ENCODE assay signal across 8 mouse cellular contexts in the genomic region with DNA sequence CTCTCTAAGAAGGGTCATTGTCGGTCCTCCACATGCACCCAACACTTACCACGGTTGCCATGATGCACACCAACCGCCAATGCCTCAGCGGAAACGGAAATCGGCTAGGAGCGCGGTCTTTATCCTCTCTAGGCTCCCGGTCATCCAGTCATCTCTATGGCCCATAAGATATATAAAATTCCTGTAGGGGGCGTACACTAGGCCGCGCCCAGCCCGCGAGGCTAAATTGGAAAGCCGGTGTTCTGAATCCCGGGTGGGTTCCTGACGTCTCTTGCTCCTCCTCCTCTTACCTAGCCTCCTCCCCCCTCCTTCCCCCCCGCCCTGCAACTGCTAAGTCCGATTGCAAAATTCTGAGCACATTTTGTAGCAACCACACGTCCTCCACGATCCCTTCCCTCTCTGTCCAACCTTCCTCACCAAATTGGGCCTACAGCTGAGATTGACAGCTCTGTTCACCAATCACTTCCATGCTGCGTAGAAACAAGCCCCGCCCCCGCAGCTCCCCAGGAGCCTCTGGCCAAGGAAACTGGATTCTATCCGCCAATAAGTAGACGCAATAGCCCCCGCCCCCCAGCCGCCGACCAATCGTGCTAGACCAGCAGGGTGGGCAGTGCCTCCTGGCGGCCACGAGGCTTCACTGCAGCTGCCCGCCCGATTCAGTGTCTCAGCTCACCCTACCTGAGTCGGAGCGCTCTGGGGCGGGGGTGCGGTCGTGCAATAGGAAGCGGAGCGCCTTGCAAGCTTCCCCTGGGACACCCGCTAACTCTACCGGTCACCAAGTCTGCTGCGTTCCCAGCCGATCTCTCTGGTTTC. TPM values are rescaled to one million over a fixed set of nuclear protein-coding genes. Genes with fewer than 3 reads are reported as not detected.
DNase-seq lines count a peak whose midpoint lies in the region; ATAC-seq and TF ChIP-seq lines count a peak whose summit lies in the region.

A gene (plus strand): TSS at position 642 of the 813 bp plus-strand sequence.

- H3K4me3 ChIP-seq in MEL (ENCODE audit: control insufficient read depth in 1 of 2, insufficient read depth in 1 of 2, low read depth in 2 of 2, low read length in 2 of 2): peak within 1 kb of the TSS; percentile 90 to 97
- H3K4me3 ChIP-seq in cerebellum, adult 2 months (replicated peaks; ENCODE audit: insufficient read depth, low read depth, low read length): peak within 1 kb of the TSS; percentile 84
- peak within 1 kb of the TSS; percentile 79 for H3K4me3 ChIP-seq in forebrain, postnatal 0 days (ENCODE audit: low read depth, low read length)
- H3K4me3 ChIP-seq in lung, embryonic 15.5 days: peak within 1 kb of the TSS; percentile 79

- WGBS in cerebellum, adult 2 months: under 1% methylated on average over 45 of the region's 45 CpGs
- 1% methylated on average over 45 of the region's 45 CpGs for WGBS in forebrain, postnatal 0 days
- under 1% methylated on average over 45 of the region's 45 CpGs for WGBS in lung, embryonic 15.5 days

- peak within 1 kb of the TSS; percentile 90 for H3K27ac ChIP-seq in MEL (ENCODE audit: control insufficient read depth, low read depth, low read length)
- peak within 1 kb of the TSS; percentile 42 for H3K27ac ChIP-seq in cerebellum, adult 2 months (ENCODE audit: insufficient read depth, low read length)
- peak within 1 kb of the TSS; percentile 81 for H3K27ac ChIP-seq in forebrain, postnatal 0 days (ENCODE audit: low read depth, low read length)
- peak within 1 kb of the TSS; percentile 86 for H3K27ac ChIP-seq in lung, embryonic 15.5 days

- peak; percentile 97 for ATAC-seq in forebrain, postnatal 0 days
- ATAC-seq in lung, embryonic 15.5 days (ENCODE audit: borderline replicate concordance, extremely low read depth, low FRiP score, low TSS enrichment): peak; percentile 97

- peaks cover 0 to 9% of the 10 kb centered on the region in 2 experiments; a peak in 3 of 4 replicates for H3K4me1 ChIP-seq in MEL (ENCODE audit: control insufficient read depth in 1 of 2, insufficient read depth in 2 of 2, low read length in 2 of 2)
- peaks cover 28% of the 10 kb centered on the region for H3K4me1 ChIP-seq in cerebellum, adult 2 months (ENCODE audit: control insufficient read depth, insufficient read depth, low read length)
- peaks cover 19% of the 10 kb centered on the region for H3K4me1 ChIP-seq in forebrain, postnatal 0 days (ENCODE audit: insufficient read depth)
- peaks cover 40% of the 10 kb centered on the region for H3K4me1 ChIP-seq in lung, embryonic 15.5 days

- TF ChIP-seq EP300 in MEL (IDR thresholded peaks at IDR 0.05; ENCODE audit: low read depth in 1 of 2, low read length in 2 of 2): peak in 1 of 2 experiments; percentile 62; a peak in 2 of 4 replicates

- peak within 1 kb of the TSS; percentile 97 for H3K9ac ChIP-seq in MEL (ENCODE audit: control insufficient read depth, low read depth, low read length, poor library complexity, severe bottlenecking)
- peak within 1 kb of the TSS; percentile 72 for H3K9ac ChIP-seq in forebrain, postnatal 0 days
- peak within 1 kb of the TSS; percentile 90 for H3K9ac ChIP-seq in lung, embryonic 15.5 days

- peaks cover 50% of the 10 kb centered on the region for H3K79me2 ChIP-seq in MEL (ENCODE audit: control insufficient read depth, insufficient read depth, low read length, poor library complexity)

- peak; percentile 100 for DNase-seq in MEL (ENCODE audit: low read depth, low spot score)
- peak; percentile 100 for DNase-seq in cerebellum, adult 2 months
- peak; percentile 100 for DNase-seq in forebrain, postnatal 0 days
- peak; percentile 100 for DNase-seq in heart, postnatal 4 days
- DNase-seq in layer of hippocampus, adult 8-10 months (ENCODE audit: low spot score in 2 of 2): peak; percentile 100
- peak; percentile 100 for DNase-seq in ovary, adult 18-20 months (ENCODE audit: low spot score)
- DNase-seq in thymus, postnatal 0 days (ENCODE audit: low spot score): peak; percentile 100

- TF ChIP-seq CTCF in MEL (IDR thresholded peaks at IDR 0.05 in 2 of 3, conservative IDR thresholded peaks at IDR 0.05 in 1 of 3; ENCODE audit: control insufficient read depth in 1 of 3, insufficient read depth in 1 of 3, low read depth in 2 of 3, low read length in 3 of 3, poor library complexity in 1 of 3, severe bottlenecking in 1 of 3): peak; percentile 75 to 97 (median 93)
- peak; percentile 88 for TF ChIP-seq CTCF in cerebellum, adult 2 months (IDR thresholded peaks at IDR 0.05; ENCODE audit: borderline replicate concordance, insufficient read depth, low read depth, low read length)
- peak; percentile 97 for TF ChIP-seq CTCF in forebrain, postnatal 0 days (IDR thresholded peaks at IDR 0.05; ENCODE audit: low read depth)

- H3K27me3 ChIP-seq in MEL (ENCODE audit: control insufficient read depth in 1 of 2, insufficient read depth in 2 of 2, low read length in 2 of 2): no peaks in the 10 kb centered on the region
- no peaks in the 10 kb centered on the region for H3K27me3 ChIP-seq in cerebellum, adult 2 months (ENCODE audit: control insufficient read depth, insufficient read depth, low read length)
- H3K27me3 ChIP-seq in forebrain, postnatal 0 days (ENCODE audit: insufficient read depth, low read length): no peaks in the 10 kb centered on the region
- no peaks in the 10 kb centered on the region for H3K27me3 ChIP-seq in lung, embryonic 15.5 days

- H3K9me3 ChIP-seq in MEL (replicated peaks; ENCODE audit: insufficient read depth, low read length): no peaks in the 10 kb centered on the region
- no peaks in the 10 kb centered on the region for H3K9me3 ChIP-seq in forebrain, postnatal 0 days (ENCODE audit: low read length)
- no peaks in the 10 kb centered on the region for H3K9me3 ChIP-seq in lung, embryonic 15.5 days

- H3K36me3 ChIP-seq in MEL (ENCODE audit: control insufficient read depth in 1 of 2, insufficient read depth in 2 of 2, low read length in 2 of 2): peaks cover 8% of the 10 kb centered on the region in 2 experiments; a peak in 3 of 4 replicates
- peaks cover 18% of the 10 kb centered on the region for H3K36me3 ChIP-seq in forebrain, postnatal 0 days (ENCODE audit: insufficient read depth)
- H3K36me3 ChIP-seq in lung, embryonic 15.5 days: peaks cover 30% of the 10 kb centered on the region

- peak within 1 kb of the TSS; percentile 97 for H3K4me2 ChIP-seq in forebrain, postnatal 0 days (ENCODE audit: low read depth)
- H3K4me2 ChIP-seq in lung, embryonic 15.5 days: peak within 1 kb of the TSS; percentile 91

- peak; percentile 4 for TF ChIP-seq RAD21 in MEL (IDR thresholded peaks at IDR 0.05; ENCODE audit: low read depth, low read length)

- peak; percentile 62 to 79; a peak in 3 of 4 replicates for TF ChIP-seq POLR2A in MEL (IDR thresholded peaks at IDR 0.05; ENCODE audit: control insufficient read depth in 1 of 2, insufficient read depth in 1 of 2, low read depth in 1 of 2, low read length in 2 of 2, poor library complexity in 1 of 2)
- peak; percentile 70; the same call in 1 of the 2 replicates for TF ChIP-seq POLR2A in cerebellum, adult 2 months (IDR thresholded peaks at IDR 0.05; ENCODE audit: borderline replicate concordance, insufficient read depth, low read length)

TF ChIP-seq in MEL, 35 proteins besides CTCF, POLR2A, EP300 and RAD21 (continues in another document):
- TF ChIP-seq ELF1 (IDR thresholded peaks at IDR 0.05; ENCODE audit: low read depth, low read length) (peak; percentile 42), RCOR1 (IDR thresholded peaks at IDR 0.05; ENCODE audit: low read depth, low read length) (no peak), HCFC1 (IDR thresholded peaks at IDR 0.05; ENCODE audit: low read depth, low read length) (peak; percentile 92), ZC3H11A (IDR thresholded peaks at IDR 0.05; ENCODE audit: low read depth, low read length) (0 out of 2 replicates have a peak, but pooled peaks have one; percentile 9), CHD2 (IDR thresholded peaks at IDR 0.05; ENCODE audit: low read length) (peak; percentile 87), UBTF (IDR thresholded peaks at IDR 0.05; ENCODE audit: borderline replicate concordance, insufficient read depth, low read depth, low read length) (0 out of 2 replicates have a peak, but pooled peaks have one; percentile 65), GABPA (IDR thresholded peaks at IDR 0.05; ENCODE audit: low read depth, low read length) (peak; percentile 52; the same call in 1 of the 2 replicates), SIN3A (IDR thresholded peaks at IDR 0.05; ENCODE audit: low read length) (peak; percentile 98), ZMIZ1 (IDR thresholded peaks at IDR 0.05; ENCODE audit: low read depth, low read length) (peak; percentile 76), CHD1 (IDR thresholded peaks at IDR 0.05; ENCODE audit: low read depth, low read length) (no peak; the same call in 1 of the 2 replicates), MAZ (IDR thresholded peaks at IDR 0.05; ENCODE audit: low read depth, low read length) (peak; percentile 82), KAT2A (conservative IDR thresholded peaks at IDR 0.05; ENCODE audit: low read depth, low read length) (peak; percentile 64), MXI1 (IDR thresholded peaks at IDR 0.05; ENCODE audit: low read depth, low read length) (peak; percentile 96), ZNF384 (IDR thresholded peaks at IDR 0.05; ENCODE audit: low read depth, low read length) (no peak), SMC3 (IDR thresholded peaks at IDR 0.05; ENCODE audit: low read depth, low read length) (peak; percentile 51), MEF2A (IDR thresholded peaks at IDR 0.05; ENCODE audit: extremely low read depth, insufficient replicate concordance, low read depth, low read length, poor library complexity, severe bottlenecking) (no peak), ZKSCAN1 (IDR thresholded peaks at IDR 0.05; ENCODE audit: low read depth, low read length) (no peak), NRF1 (IDR thresholded peaks at IDR 0.05; ENCODE audit: insufficient read depth, low read depth, low read length, poor library complexity, severe bottlenecking) (peak; percentile 53; the same call in 1 of the 2 replicates), GATA1 (IDR thresholded peaks at IDR 0.05; ENCODE audit: low read depth, low read length) (0 out of 2 replicates have a peak, but pooled peaks have one; percentile 3), MAFK (IDR thresholded peaks at IDR 0.05; ENCODE audit: borderline replicate concordance, low read depth, low read length) (no peak)

RNA-seq across cellular contexts. Expression of the gene that starts here (rescaled TPM):
- total RNA-seq in MEL (2012; rRNA removed): 12.8 and 15.0 TPM in 2 replicates
- 10 to 100 TPM in 1 of 2 experiments, not detected in 1; 46.9 TPM for polyA plus RNA-seq in MEL (2012; ENCODE audit: insufficient read depth in 1 of 2, insufficient read length in 2 of 2, low read depth in 1 of 2, low replicate concordance in 2 of 2, missing spikeins in 1 of 2)
- polyA plus RNA-seq in cerebellum, adult 2 months (2012; rRNA removed): 24.4 and 24.8 TPM in 2 replicates
- total RNA-seq in forebrain, postnatal 0 days (2014; rRNA removed): 9.8 and 11.4 TPM in 2 replicates
- 8.6 and 12.3 TPM in 2 replicates for polyA plus RNA-seq in forebrain, postnatal 0 days (2015; fragmentation: Nextera tagmentation; extraction: Ambion mirVana)
- 10 to 100 TPM; 82.7 to 90.3 TPM for total RNA-seq in heart, postnatal 4 days (2021)
- total RNA-seq in layer of hippocampus, adult 8-10 months (2022): 10 to 100 TPM; 16.0 to 23.3 (median 20.2) TPM
- polyA plus RNA-seq in lung, embryonic 15.5 days (2015; fragmentation: Nextera tagmentation; extraction: Ambion mirVana): 42.7 and 46.7 TPM in 2 replicates
- polyA plus RNA-seq in thymus, postnatal 0 days (2015; fragmentation: Nextera tagmentation; extraction: Ambion mirVana): 9.4 and 10.5 TPM in 2 replicates

Comparison
In these comparisons a context has a peak if more than half of its experiments do, and no peak if none do; other contexts are left out.
1. Peak in every context shown above with its lines: DNase-seq, ATAC-seq, H3K4me3 ChIP-seq and H3K27ac ChIP-seq.